Mouse (Mus musculus) liver, embryonic 14.5 days (tissue): ENCODE results near the gene Efemp2. TPM values are rescaled to one million over a fixed set of nuclear protein-coding genes. Genes with fewer than 3 reads are reported as not detected.

Experiments used
- ATAC-seq: fragments of 200-750 bp; cut with Nextera tagmentation; 2 replicates; pipeline ENCODE4 v1.8.0; 2017; ENCODE audit warnings: moderate number of reproducible peaks, mild to moderate bottlenecking, moderate library complexity; ENCODE audit not compliant: insufficient read depth
- DNase-seq, 3 experiments: peaks; one replicate each; pipeline ENCODE4 v3.0.0-alpha.2; 2012 to 2013; ENCODE audit warnings: low read depth in 3 of 3, low spot score in 3 of 3
- H3K27ac ChIP-seq: fragments of 300-500 bp; sonication (generic); 2 replicates; pipeline ENCODE4 v1.5.1; 2014; ENCODE audit warnings: moderate library complexity, mild to moderate bottlenecking, control low read depth, inconsistent platforms
- H3K27me3 ChIP-seq: fragments of 300-500 bp; sonication (generic); 2 replicates; pipeline ENCODE4 v1.6.1; 2014; ENCODE audit warnings: mild to moderate bottlenecking, low read length, moderate library complexity; ENCODE audit not compliant: control insufficient read depth, insufficient read depth
- H3K36me3 ChIP-seq: fragments of 300-500 bp; sonication (generic); replicated peaks from 2 replicates; pipeline ENCODE4 v1.6.1; 2014; ENCODE audit warnings: low read depth; ENCODE audit not compliant: control insufficient read depth, insufficient read depth
- H3K4me1 ChIP-seq, 2 experiments: fragments of 200-500 bp in 1 of 2; fragments of 300-500 bp in 1 of 2; sonication (generic) in 1 of 2; replicated peaks; 2 replicates each; pipeline ENCODE4 v1.6.1; 2012 to 2014; ENCODE audit warnings: antibody characterized with exemption in 1 of 2, inconsistent platforms in 1 of 2, low read length in 1 of 2; ENCODE audit not compliant: control insufficient read depth in 2 of 2, insufficient read depth in 2 of 2
- H3K4me2 ChIP-seq: fragments of 300-500 bp; sonication (generic); 2 replicates; pipeline ENCODE4 v1.6.1; 2014; ENCODE audit warnings: low read depth, mild to moderate bottlenecking, control low read depth, moderate library complexity
- H3K4me3 ChIP-seq, 2 experiments: fragments of 200-500 bp in 1 of 2; fragments of 300-500 bp in 1 of 2; sonication (generic) in 1 of 2; 2 replicates each; pipeline ENCODE4 v1.5.1; 2012 to 2014; ENCODE audit warnings: low read depth in 2 of 2, low read length in 2 of 2, mild to moderate bottlenecking in 2 of 2, control low read depth in 1 of 2, inconsistent platforms in 1 of 2, moderate library complexity in 1 of 2; ENCODE audit not compliant: insufficient read depth in 1 of 2
- H3K9ac ChIP-seq: fragments of 300-500 bp; sonication (generic); replicated peaks from 2 replicates; pipeline ENCODE4 v1.6.1; 2014; ENCODE audit warnings: mild to moderate bottlenecking, control low read depth, moderate library complexity
- H3K9me3 ChIP-seq: fragments of 300-500 bp; sonication (generic); 2 replicates; pipeline ENCODE4 v1.6.1; 2016; ENCODE audit warnings: low read length, mixed read lengths; ENCODE audit not compliant: control insufficient read depth
- CTCF ChIP-seq: IDR thresholded peaks from 2 replicates; pipeline ENCODE4 v1.5.1; 2016; ENCODE audit warnings: antibody characterized with exemption, low read depth, control low read depth
- EP300 ChIP-seq: IDR thresholded peaks from 2 replicates; pipeline ENCODE4 v1.6.1; 2016; ENCODE audit warnings: antibody characterized with exemption, low read depth
- WGBS: fragments of 180-500 bp; shearing (Covaris S2); extraction: QIAGEN DNeasy Blood & Tissue Kit; methylation state at CpG from one replicate; pipeline ENCODE4 v1.1.7; 2014; ENCODE audit not compliant: insufficient replicate concordance; 5-methylcytosine and 5-hydroxymethylcytosine counted together
- polyA plus RNA-seq, 2 experiments: library from polyadenylated mRNA; depleted of rRNA in 1 of 2; stranded (reverse) in 1 of 2; unstranded in 1 of 2; fragments of >200 nt; fragmentation: Nextera tagmentation in 1 of 2; extraction: Ambion mirVana in 1 of 2; gene quantifications; 2 replicates each; pipeline versions ENCODE4 v1.2.1 to v1.2.3; 2012 to 2014

The Efemp2 gene
- polyA plus RNA-seq, 2 experiments, result 11.4 to 11.6 TPM

GRCm38 (mm10) chr19:5463212-5463611, 10.5 kb upstream of the Efemp2 start:
- no peak for DNase-seq
- Histone ChIP-seq H3K4me3 (no peak overlapping the region), H3K36me3 (no peaks in the 10 kb centered on the region; the same call in none of the 2 replicates), H3K9me3 (no peaks in the 10 kb centered on the region), H3K4me2 (no peak overlapping the region), H3K27ac (no peak overlapping the region), H3K27me3 (no peaks in the 10 kb centered on the region), H3K4me1 (peaks cover 6 to 11% of the 10 kb centered on the region in 2 experiments), H3K9ac (no peak overlapping the region)
- no peak for ATAC-seq
- no peak for TF ChIP-seq CTCF
- TF ChIP-seq EP300, result no peak
- 84% methylated on average over 9 of the region's 9 CpGs for whole genome bisulfite sequencing

- Histone ChIP-seq H3K9ac (no peak overlapping the region), H3K27ac (no peak overlapping the region), H3K9me3 (no peaks in the 10 kb centered on the region), H3K36me3 (no peaks in the 10 kb centered on the region; the same call in none of the 2 replicates), H3K4me1 (peaks cover 6 to 11% of the 10 kb centered on the region in 2 experiments), H3K4me3 (no peak overlapping the region), H3K27me3 (no peaks in the 10 kb centered on the region), H3K4me2 (no peak overlapping the region)
- WGBS, result 62% methylated on average over 15 of the region's 15 CpGs
- no peak for DNase-seq
- TF ChIP-seq EP300 (no peak), CTCF (peak; percentile 92)
- ATAC-seq, result no peak
Measured at GRCm38 (mm10) chr19:5463791-5464562, 9.8 kb upstream of the Efemp2 start.

GRCm38 (mm10) chr19:5465037-5465436, 8.7 kb upstream of the Efemp2 start:
- 82% methylated on average over 8 of the region's 8 CpGs for WGBS
- Histone ChIP-seq H3K9me3 (no peaks in the 10 kb centered on the region), H3K27me3 (no peaks in the 10 kb centered on the region), H3K4me2 (no peak overlapping the region), H3K27ac (no peak overlapping the region), H3K4me1 (peaks cover 3 to 7% of the 10 kb centered on the region in 2 experiments; a peak in 2 of 4 replicates), H3K9ac (no peak overlapping the region), H3K4me3 (no peak overlapping the region), H3K36me3 (no peaks in the 10 kb centered on the region; the same call in none of the 2 replicates)
- ATAC-seq, result no peak
- no peak for DNase-seq
- no peak for TF ChIP-seq EP300
- TF ChIP-seq CTCF, result no peak

- 63% methylated on average over 6 of the region's 6 CpGs for WGBS
Measured at GRCm38 (mm10) chr19:5466916-5467500, 6.7 kb upstream of the Efemp2 start.

DNA sequence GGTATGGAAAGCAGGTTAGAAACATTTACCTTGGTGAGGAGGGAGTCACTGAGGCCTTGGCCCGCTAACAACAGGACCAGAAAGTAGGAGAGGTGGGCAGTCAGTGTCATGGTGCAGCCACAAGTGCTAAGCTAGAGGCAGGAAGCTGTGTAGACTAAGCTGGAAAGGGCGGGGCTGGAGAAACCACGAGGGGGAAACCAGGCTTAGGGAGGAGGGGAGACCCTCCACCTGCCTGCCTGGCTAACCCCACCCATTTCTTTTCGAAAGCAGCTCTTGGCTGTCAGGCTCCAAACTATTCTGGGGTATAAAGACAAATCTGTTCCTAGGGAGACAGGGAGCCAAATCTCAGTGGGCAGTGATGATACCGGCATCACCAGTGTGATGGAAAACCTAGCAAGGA, 5.4 kb upstream of the Efemp2 start, which contains the start of gene Ctsw:
Gene Ctsw, minus strand, starts transcription at position 134 of the 400 bp plus-strand sequence.
- Histone ChIP-seq H3K4me2 (no peak within 1 kb of the TSS), H3K9me3 (no peaks in the 10 kb centered on the region), H3K27ac (no peak within 1 kb of the TSS), H3K9ac (no peak within 1 kb of the TSS), H3K36me3 (no peaks in the 10 kb centered on the region; the same call in none of the 2 replicates), H3K27me3 (peaks cover 3% of the 10 kb centered on the region), H3K4me3 (no peak within 1 kb of the TSS), H3K4me1 (no peaks in the 10 kb centered on the region)
- DNase-seq (no peak), ATAC-seq (no peak)
- 21% methylated on average over 5 of the region's 5 CpGs for WGBS
- TF ChIP-seq EP300 (no peak), CTCF (no peak)

More at GRCm38 (mm10) chr19:5466916-5467500, 6.7 kb upstream of the Efemp2 start:
- Histone ChIP-seq H3K4me3 (no peak overlapping the region), H3K27ac (no peak overlapping the region), H3K4me2 (no peak overlapping the region), H3K9me3 (no peaks in the 10 kb centered on the region), H3K27me3 (no peaks in the 10 kb centered on the region), H3K36me3 (no peaks in the 10 kb centered on the region; the same call in none of the 2 replicates), H3K4me1 (no peaks in the 10 kb centered on the region), H3K9ac (no peak overlapping the region)
- no peak for ATAC-seq
- no peak for DNase-seq
- TF ChIP-seq EP300, result no peak
- TF ChIP-seq CTCF, result no peak
